ENCODE assay signal across 13 mouse cellular contexts in the genomic region with DNA sequence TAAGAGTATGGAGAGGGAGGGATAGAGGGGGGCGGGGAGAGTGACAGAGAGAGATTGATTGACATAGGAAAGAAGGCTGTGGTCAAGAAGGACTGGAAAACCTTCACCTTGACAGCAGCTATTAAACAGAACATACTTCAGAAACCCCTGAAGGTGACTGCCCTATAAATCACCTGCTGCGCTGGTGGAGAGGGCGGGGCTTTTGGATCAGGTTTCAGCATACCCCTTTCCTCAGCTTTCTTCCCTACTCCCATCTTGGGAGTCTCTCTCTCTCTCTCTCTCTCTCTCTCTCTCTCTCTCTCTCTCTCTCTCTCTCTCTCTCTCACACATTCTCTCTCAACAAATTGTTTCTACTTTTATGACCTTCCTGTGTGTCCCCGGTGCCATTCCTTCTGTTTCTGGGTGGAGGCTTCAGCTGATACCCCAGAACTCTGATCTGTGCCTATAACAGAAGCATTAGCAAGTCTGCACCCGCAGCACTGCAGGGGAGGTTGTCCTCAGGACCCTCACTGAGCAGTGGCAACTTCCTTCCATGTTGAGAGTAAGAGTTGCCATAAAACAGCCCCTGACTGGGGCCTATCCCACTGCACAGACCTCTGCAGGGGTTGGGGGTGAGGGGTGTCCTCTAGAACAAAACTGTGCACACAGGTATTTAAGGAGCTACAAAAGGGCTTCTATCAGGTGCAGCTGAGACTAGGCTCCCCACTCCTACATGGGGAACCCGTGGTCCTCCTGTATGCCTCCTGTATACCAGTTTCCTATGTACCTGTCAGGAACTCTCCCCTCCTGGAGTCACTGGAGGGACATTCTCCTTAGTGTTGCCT.
DNase-seq lines count a peak whose midpoint lies in the region; ATAC-seq and TF ChIP-seq lines count a peak whose summit lies in the region.
"Had no signal": no experiment of that assay in that cellular context is flagged by ENCODE, and none has a peak within 500 bp of the region (broad histone marks: within the 10 kb centered on the region; RNA-seq: fewer than 3 reads in every experiment).

No protein-coding gene starts in this region.

- ATAC-seq in hindbrain, embryonic 16.5 days: peak; percentile 24; the same call in 1 of the 2 replicates
- no peak for ATAC-seq in embryonic facial prominence, embryonic 12.5 days (ENCODE audit: insufficient number of reproducible peaks, insufficient read depth, low FRiP score, low TSS enrichment)
- no peak for ATAC-seq in limb, embryonic 14.5 days (ENCODE audit: low FRiP score, low read depth)
- no peak for ATAC-seq in heart, embryonic 12.5 days (ENCODE audit: insufficient number of reproducible peaks, low FRiP score)

- no peak overlapping the region for H3K9ac ChIP-seq in hindbrain, embryonic 16.5 days (ENCODE audit: low read depth, low read length)
- no peak overlapping the region for H3K9ac ChIP-seq in ES-E14 (ENCODE audit: insufficient read depth, low read depth, low read length, poor library complexity, severe bottlenecking)
- no peak overlapping the region for H3K9ac ChIP-seq in embryonic facial prominence, embryonic 12.5 days
- no peak overlapping the region for H3K9ac ChIP-seq in limb, embryonic 14.5 days (ENCODE audit: low read depth, low read length, severe bottlenecking)
- H3K9ac ChIP-seq in heart, embryonic 12.5 days: no peak overlapping the region
- H3K9ac ChIP-seq: embryonic facial prominence, embryonic 15.5 days; heart, embryonic 13.5 days had no signal

- no peak overlapping the region for H3K27ac ChIP-seq in hindbrain, embryonic 16.5 days (ENCODE audit: low read depth, low read length)
- H3K27ac ChIP-seq in hindbrain, embryonic 10.5 days: no peak overlapping the region
- no peak overlapping the region for H3K27ac ChIP-seq in ES-E14 (ENCODE audit: insufficient read depth, low read depth, low read length, poor library complexity, severe bottlenecking)
- peak overlapping the region; percentile 26; the same call in 1 of the 2 replicates for H3K27ac ChIP-seq in embryonic facial prominence, embryonic 12.5 days
- H3K27ac ChIP-seq in limb, embryonic 14.5 days (replicated peaks; ENCODE audit: low read depth, low read length): no peak overlapping the region
- H3K27ac ChIP-seq in heart, embryonic 12.5 days (ENCODE audit: poor library complexity, severe bottlenecking): no peak overlapping the region
- H3K27ac ChIP-seq: embryonic facial prominence, embryonic 15.5 days; heart, embryonic 13.5 days; midbrain, embryonic 10.5 days had no signal

- no peaks in the 10 kb centered on the region for H3K36me3 ChIP-seq in hindbrain, embryonic 16.5 days (ENCODE audit: control insufficient read depth, insufficient read depth, low read length)
- H3K36me3 ChIP-seq in hindbrain, embryonic 10.5 days: no peaks in the 10 kb centered on the region
- no peaks in the 10 kb centered on the region for H3K36me3 ChIP-seq in ES-E14 (ENCODE audit: control insufficient read depth, insufficient read depth, low read length, poor library complexity, severe bottlenecking)
- no peaks in the 10 kb centered on the region for H3K36me3 ChIP-seq in embryonic facial prominence, embryonic 12.5 days
- H3K36me3 ChIP-seq in limb, embryonic 14.5 days (ENCODE audit: control insufficient read depth, insufficient read depth, low read length): no peaks in the 10 kb centered on the region
- H3K36me3 ChIP-seq in heart, embryonic 12.5 days: no peaks in the 10 kb centered on the region
- H3K36me3 ChIP-seq: embryonic facial prominence, embryonic 15.5 days; heart, embryonic 13.5 days; midbrain, embryonic 10.5 days had no signal

- no peak for TF ChIP-seq POLR2A in limb, embryonic 14.5 days (IDR thresholded peaks at IDR 0.05; ENCODE audit: borderline replicate concordance, extremely low read depth, insufficient read depth, insufficient read length)

- no peak for DNase-seq in hindbrain, embryonic 10.5 days (ENCODE audit: low spot score)
- peak; percentile 21 for DNase-seq in ES-E14 (ENCODE audit: low read depth, low spot score)
- peak; percentile 38 for DNase-seq in limb, embryonic 14.5 days (ENCODE audit: low spot score)
- DNase-seq in ovary, postnatal 10 days (ENCODE audit: low spot score): no peak
- no peak for DNase-seq in frontal cortex, postnatal 10 days (ENCODE audit: low spot score in 2 of 2)
- DNase-seq: gastrocnemius, postnatal 36 days; thymus, postnatal 36 days had no signal

- in situ Hi-C loops in ES-E14 (cut with MboI; ENCODE audit: low sequenced_read_pairs in 2 of 2, unreplicated experiment in 2 of 2): loop anchor here (10.0 to 25.0 kb wide), 2 partner anchors 170 to 172 kb away; no protein-coding TSS in a partner anchor

- 26% methylated on average over 6 of the region's 6 CpGs for WGBS in hindbrain, embryonic 16.5 days
- 27% methylated on average over 6 of the region's 6 CpGs for WGBS in hindbrain, embryonic 10.5 days
- whole genome bisulfite sequencing in embryonic facial prominence, embryonic 12.5 days: 28% methylated on average over 6 of the region's 6 CpGs
- WGBS in limb, embryonic 14.5 days: 7% methylated on average over 6 of the region's 6 CpGs
- 23% methylated on average over 6 of the region's 6 CpGs for WGBS in heart, embryonic 12.5 days

- no peaks in the 10 kb centered on the region for H3K9me3 ChIP-seq in hindbrain, embryonic 16.5 days (ENCODE audit: control insufficient read depth, low read length)
- H3K9me3 ChIP-seq in hindbrain, embryonic 10.5 days: no peaks in the 10 kb centered on the region
- H3K9me3 ChIP-seq in ES-E14 (ENCODE audit: control insufficient read depth, insufficient read depth, low read depth, low read length): no peaks in the 10 kb centered on the region
- no peaks in the 10 kb centered on the region for H3K9me3 ChIP-seq in embryonic facial prominence, embryonic 12.5 days
- H3K9me3 ChIP-seq in limb, embryonic 14.5 days (ENCODE audit: control insufficient read depth, low read length): no peaks in the 10 kb centered on the region
- no peaks in the 10 kb centered on the region for H3K9me3 ChIP-seq in heart, embryonic 12.5 days (replicated peaks)
- H3K9me3 ChIP-seq: embryonic facial prominence, embryonic 15.5 days; heart, embryonic 13.5 days; midbrain, embryonic 10.5 days had no signal

- H3K27me3 ChIP-seq in hindbrain, embryonic 16.5 days (replicated peaks; ENCODE audit: control insufficient read depth, insufficient read depth, low read length): peaks cover 1% of the 10 kb centered on the region; the same call in 1 of the 2 replicates
- H3K27me3 ChIP-seq in hindbrain, embryonic 10.5 days (ENCODE audit: insufficient read depth, poor library complexity, severe bottlenecking): peaks cover 7% of the 10 kb centered on the region
- H3K27me3 ChIP-seq in embryonic facial prominence, embryonic 12.5 days: peaks cover 1% of the 10 kb centered on the region
- H3K27me3 ChIP-seq in limb, embryonic 14.5 days (ENCODE audit: control insufficient read depth, insufficient read depth, low read length): no peaks in the 10 kb centered on the region
- no peaks in the 10 kb centered on the region; the same call in 1 of the 2 replicates for H3K27me3 ChIP-seq in heart, embryonic 12.5 days (replicated peaks)

- no peak overlapping the region for H3K4me3 ChIP-seq in hindbrain, embryonic 16.5 days (ENCODE audit: low read length)
- H3K4me3 ChIP-seq in hindbrain, embryonic 10.5 days: no peak overlapping the region
- no peak overlapping the region for H3K4me3 ChIP-seq in ES-E14 (ENCODE audit: insufficient read depth in 1 of 2, low read depth in 1 of 2, low read length in 2 of 2, poor library complexity in 1 of 2, severe bottlenecking in 1 of 2)
- H3K4me3 ChIP-seq in embryonic facial prominence, embryonic 12.5 days: no peak overlapping the region
- H3K4me3 ChIP-seq in limb, embryonic 14.5 days (replicated peaks; ENCODE audit: low read length): no peak overlapping the region
- H3K4me3 ChIP-seq in heart, embryonic 12.5 days: no peak overlapping the region
- H3K4me3 ChIP-seq: embryonic facial prominence, embryonic 15.5 days; heart, embryonic 13.5 days; midbrain, embryonic 10.5 days had no signal

- H3K4me1 ChIP-seq in hindbrain, embryonic 16.5 days (ENCODE audit: control insufficient read depth, insufficient read depth, low read depth, low read length): no peaks in the 10 kb centered on the region; the same call in 1 of the 2 replicates
- peaks cover 15% of the 10 kb centered on the region for H3K4me1 ChIP-seq in hindbrain, embryonic 10.5 days (replicated peaks)
- H3K4me1 ChIP-seq in ES-E14 (ENCODE audit: control insufficient read depth in 2 of 2, insufficient read depth in 2 of 2, low read length in 2 of 2, poor library complexity in 1 of 2): peaks cover 0 to 6% of the 10 kb centered on the region in 2 experiments; a peak in 1 of 4 replicates
- peaks cover 11% of the 10 kb centered on the region; the same call in 1 of the 2 replicates for H3K4me1 ChIP-seq in embryonic facial prominence, embryonic 12.5 days
- H3K4me1 ChIP-seq in limb, embryonic 14.5 days (ENCODE audit: control insufficient read depth, insufficient read depth, low read length): peaks cover 11% of the 10 kb centered on the region
- H3K4me1 ChIP-seq in heart, embryonic 12.5 days (replicated peaks): peaks cover 11% of the 10 kb centered on the region
- H3K4me1 ChIP-seq: midbrain, embryonic 10.5 days had no signal

- H3K4me2 ChIP-seq in hindbrain, embryonic 16.5 days (ENCODE audit: low read length): no peak overlapping the region
- H3K4me2 ChIP-seq in embryonic facial prominence, embryonic 12.5 days (replicated peaks): no peak overlapping the region
- H3K4me2 ChIP-seq in limb, embryonic 14.5 days (replicated peaks; ENCODE audit: low read depth, low read length, severe bottlenecking): no peak overlapping the region
- H3K4me2 ChIP-seq in heart, embryonic 12.5 days: no peak overlapping the region
- H3K4me2 ChIP-seq: embryonic facial prominence, embryonic 15.5 days; heart, embryonic 13.5 days had no signal

TF ChIP-seq in ES-E14, 5 proteins besides CTCF, POLR2A, EP300 and RAD21:
- TF ChIP-seq MAFK (IDR thresholded peaks at IDR 0.05; ENCODE audit: insufficient read depth, low read depth, low read length): no peak
- TF ChIP-seq ZNF384 (IDR thresholded peaks at IDR 0.05; ENCODE audit: low read depth, low read length): no peak
- TF ChIP-seq CHD2 (IDR thresholded peaks at IDR 0.05; ENCODE audit: low read depth, low read length): no peak
- TF ChIP-seq ZC3H11A (IDR thresholded peaks at IDR 0.05; ENCODE audit: borderline replicate concordance, low read depth, low read length): no peak
- no peak for TF ChIP-seq HCFC1 (IDR thresholded peaks at IDR 0.05; ENCODE audit: borderline replicate concordance, insufficient read depth, low read length)

Comparison
In these comparisons a context has a peak if more than half of its experiments do, and no peak if none do; other contexts are left out.
1. DNase-seq: peak in ES-E14 (single experiment) and limb, embryonic 14.5 days (single experiment); none in hindbrain, embryonic 10.5 days (single experiment), ovary, postnatal 10 days (single experiment) and frontal cortex, postnatal 10 days (0 of 2).